ENCODE assay signal across 8 mouse cellular contexts in genomic region chr17:47736856-47737255, GRCm38 (mm10). TPM values are rescaled to one million over a fixed set of nuclear protein-coding genes. Genes with fewer than 3 reads are reported as not detected.
DNase-seq lines count a peak whose midpoint lies in the region; ATAC-seq and TF ChIP-seq lines count a peak whose summit lies in the region.

Gene Tfeb (plus strand): TSS chr17:47737030.

- peak; percentile 96 for TF ChIP-seq CTCF in kidney, postnatal 0 days (IDR thresholded peaks at IDR 0.05; ENCODE audit: low read depth)
- peak; percentile 85 for TF ChIP-seq CTCF in liver, adult 2 months (IDR thresholded peaks at IDR 0.05; ENCODE audit: low read depth, low read length)

- H3K27ac ChIP-seq in brown adipose tissue, adult 24 weeks (replicated peaks; ENCODE audit: low read depth, low read length): peak within 1 kb of the TSS; percentile 88
- peak within 1 kb of the TSS; percentile 93 for H3K27ac ChIP-seq in heart, embryonic 12.5 days (ENCODE audit: poor library complexity, severe bottlenecking)
- H3K27ac ChIP-seq in kidney, postnatal 0 days: peak within 1 kb of the TSS; percentile 87
- peak within 1 kb of the TSS; percentile 92 for H3K27ac ChIP-seq in liver, adult 2 months (replicated peaks; ENCODE audit: insufficient read depth, low read depth, low read length)

- peak within 1 kb of the TSS; percentile 85 for H3K4me3 ChIP-seq in brown adipose tissue, adult 24 weeks (ENCODE audit: insufficient read depth, low read depth, low read length)
- peak within 1 kb of the TSS; percentile 90 for H3K4me3 ChIP-seq in heart, embryonic 12.5 days
- H3K4me3 ChIP-seq in kidney, postnatal 0 days (replicated peaks; ENCODE audit: low read depth, low read length): peak within 1 kb of the TSS; percentile 66
- H3K4me3 ChIP-seq in liver, adult 2 months (ENCODE audit: insufficient read depth, low read depth, low read length): peak within 1 kb of the TSS; percentile 84

- ATAC-seq in erythroid progenitor cell, adult 5-6 weeks (replicated peaks; ENCODE audit: low FRiP score, poor library complexity, severe bottlenecking): peak; percentile 91
- ATAC-seq in heart, embryonic 12.5 days (ENCODE audit: insufficient number of reproducible peaks, low FRiP score): peak; percentile 75
- ATAC-seq in kidney, postnatal 0 days (replicated peaks; ENCODE audit: low FRiP score, low read depth): peak; percentile 53
- ATAC-seq in monocyte, adult 5-6 weeks (replicated peaks; ENCODE audit: insufficient number of reproducible peaks, low FRiP score, low TSS enrichment, poor library complexity, severe bottlenecking): peak; percentile 62

- under 1% methylated on average over 47 of the region's 47 CpGs for WGBS in heart, embryonic 12.5 days
- WGBS in kidney, postnatal 0 days: under 1% methylated on average over 39 of the region's 47 CpGs
- 2% methylated on average over 46 of the region's 47 CpGs for WGBS in liver, adult 2 months

- H3K9me3 ChIP-seq in heart, embryonic 12.5 days (replicated peaks): no peaks in the 10 kb centered on the region
- H3K9me3 ChIP-seq in kidney, postnatal 0 days (replicated peaks; ENCODE audit: low read length): no peaks in the 10 kb centered on the region

- TF ChIP-seq POLR2A in liver, adult 2 months (IDR thresholded peaks at IDR 0.05; ENCODE audit: extremely low read depth, insufficient read depth, low read length): 0 out of 2 replicates have a peak, but pooled peaks have one; percentile 54

- H3K27me3 ChIP-seq in heart, embryonic 12.5 days (replicated peaks): no peaks in the 10 kb centered on the region
- H3K27me3 ChIP-seq in kidney, postnatal 0 days (ENCODE audit: insufficient read depth, low read length): no peaks in the 10 kb centered on the region
- no peaks in the 10 kb centered on the region for H3K27me3 ChIP-seq in liver, adult 2 months (ENCODE audit: control insufficient read depth, insufficient read depth, low read length)

- DNase-seq in CD4-positive, CD25-positive, alpha-beta regulatory T cell, adult 2 months (ENCODE audit: low read depth, low spot score): peak; percentile 97
- DNase-seq in kidney, postnatal 0 days (ENCODE audit: low spot score): peak; percentile 96
- peak; percentile 73 for DNase-seq in liver, adult 2 months (ENCODE audit: extremely low read depth, low read depth, low spot score)
- peak; percentile 95 to 96 for DNase-seq in spleen, postnatal 36 days (ENCODE audit: low spot score in 2 of 2)

- H3K4me1 ChIP-seq in brown adipose tissue, adult 24 weeks (ENCODE audit: control insufficient read depth, insufficient read depth, insufficient read length, low read length): peaks cover 20% of the 10 kb centered on the region
- peaks cover 36% of the 10 kb centered on the region for H3K4me1 ChIP-seq in heart, embryonic 12.5 days (replicated peaks)
- H3K4me1 ChIP-seq in kidney, postnatal 0 days (replicated peaks; ENCODE audit: insufficient read depth, low read length): peaks cover 13% of the 10 kb centered on the region
- peaks cover 5% of the 10 kb centered on the region; the same call in 1 of the 2 replicates for H3K4me1 ChIP-seq in liver, adult 2 months (ENCODE audit: control insufficient read depth, insufficient read depth, low read length)

- peak within 1 kb of the TSS; percentile 94 for H3K9ac ChIP-seq in heart, embryonic 12.5 days
- peak within 1 kb of the TSS; percentile 77 for H3K9ac ChIP-seq in kidney, postnatal 0 days (ENCODE audit: low read depth, low read length)
- H3K9ac ChIP-seq in liver, adult 2 months (ENCODE audit: low read depth, low read length): peak within 1 kb of the TSS; percentile 96

- peaks cover 29% of the 10 kb centered on the region for H3K79me2 ChIP-seq in liver, adult 2 months (ENCODE audit: control insufficient read depth, insufficient read depth, low read length)

- H3K4me2 ChIP-seq in heart, embryonic 12.5 days: peak within 1 kb of the TSS; percentile 90
- H3K4me2 ChIP-seq in kidney, postnatal 0 days (ENCODE audit: low read length): peak within 1 kb of the TSS; percentile 65

- H3K36me3 ChIP-seq in heart, embryonic 12.5 days: no peaks in the 10 kb centered on the region
- no peaks in the 10 kb centered on the region for H3K36me3 ChIP-seq in kidney, postnatal 0 days (ENCODE audit: insufficient read depth, low read length)
- H3K36me3 ChIP-seq in liver, adult 2 months (ENCODE audit: control insufficient read depth, insufficient read depth, low read length): no peaks in the 10 kb centered on the region

RNA-seq across cellular contexts. Expression of gene Tfeb, which starts in this region (rescaled TPM):
- polyA plus RNA-seq in brown adipose tissue, adult 24 weeks (2012; ENCODE audit: insufficient read depth, insufficient read length, missing spikeins): 8.7 and 14.8 TPM in 2 replicates
- total RNA-seq in erythroid progenitor cell, adult 5-6 weeks (2015; ENCODE audit: low replicate concordance): 9.0 and 13.0 TPM in 2 replicates
- total RNA-seq in erythroid progenitor cell, adult 5-6 weeks (2017; ENCODE audit: low replicate concordance): 0.23 and 5.4 TPM in 2 replicates
- 22.7 and 24.5 TPM in 2 replicates for polyA plus RNA-seq in heart, embryonic 12.5 days (2016; fragmentation: Nextera tagmentation; extraction: Ambion mirVana)
- 23.0 and 23.1 TPM in 2 replicates for polyA plus RNA-seq in kidney, postnatal 0 days (2015; fragmentation: Nextera tagmentation; extraction: Ambion mirVana)
- 5.7 and 8.1 TPM in 2 replicates for total RNA-seq in liver, adult 2 months (2014; rRNA removed)
- polyA plus RNA-seq in liver, adult 2 months (2012; rRNA removed): 15.7 and 16.6 TPM in 2 replicates
- total RNA-seq in monocyte, adult 5-6 weeks (2017): 61.8 to 91.9 TPM (median 65.3 TPM) in 3 replicates

Comparison
In these comparisons a context has a peak if more than half of its experiments do, and no peak if none do; other contexts are left out.
1. Peak in every context shown above with its lines: DNase-seq, ATAC-seq, H3K4me3 ChIP-seq and H3K27ac ChIP-seq.